Mouse (Mus musculus) liver, postnatal 0 days (tissue): ENCODE measurements around the gene Ano5. TPM values are rescaled to one million over a fixed set of nuclear protein-coding genes. Genes with fewer than 3 reads are reported as not detected.

Source experiments
- ATAC-seq: fragments of 200-750 bp; cut with Nextera tagmentation; 2 replicates; pipeline ENCODE4 v1.8.0; 2017; ENCODE audit warnings: mild to moderate bottlenecking, moderate library complexity
- DNase-seq: peaks from one replicate; pipeline ENCODE4 v3.0.0-alpha.2; 2016
- H3K27ac ChIP-seq: fragments of 300-500 bp; sonication (generic); 2 replicates; pipeline ENCODE4 v1.5.1; 2014; ENCODE audit warnings: antibody characterized with exemption, moderate library complexity, mild to moderate bottlenecking, low read depth
- H3K27me3 ChIP-seq: fragments of 300-500 bp; sonication (generic); 2 replicates; pipeline ENCODE4 v1.6.1; 2014; ENCODE audit warnings: low read length, control low read depth, mixed read lengths; ENCODE audit not compliant: insufficient read depth
- H3K36me3 ChIP-seq: fragments of 300-500 bp; sonication (generic); replicated peaks from 2 replicates; pipeline ENCODE4 v1.6.1; 2014; ENCODE audit warnings: mild to moderate bottlenecking, control low read depth, low read length, moderate library complexity, mixed read lengths; ENCODE audit not compliant: insufficient read depth
- H3K4me1 ChIP-seq: fragments of 300-500 bp; sonication (generic); 2 replicates; pipeline ENCODE4 v1.6.1; 2014; ENCODE audit warnings: antibody characterized with exemption, mild to moderate bottlenecking, control low read depth; ENCODE audit not compliant: insufficient read depth
- H3K4me2 ChIP-seq: fragments of 300-500 bp; sonication (generic); 2 replicates; pipeline ENCODE4 v1.6.1; 2014; ENCODE audit warnings: low read depth, mild to moderate bottlenecking, low read length, moderate library complexity, mixed read lengths
- H3K4me3 ChIP-seq: fragments of 300-500 bp; sonication (generic); 2 replicates; pipeline ENCODE4 v1.5.1; 2014; ENCODE audit warnings: low read depth, low read length
- H3K9ac ChIP-seq: fragments of 300-500 bp; sonication (generic); replicated peaks from 2 replicates; pipeline ENCODE4 v1.6.1; 2014; ENCODE audit warnings: mild to moderate bottlenecking, moderate library complexity
- H3K9me3 ChIP-seq: fragments of 300-500 bp; sonication (generic); 2 replicates; pipeline ENCODE4 v1.6.1; 2016; ENCODE audit warnings: mild to moderate bottlenecking, control low read depth, low read length, mixed read lengths
- CTCF ChIP-seq: sonication (generic); IDR thresholded peaks from 2 replicates; pipeline ENCODE4 v1.5.1; 2016; ENCODE audit warnings: antibody characterized with exemption, low read depth
- EP300 ChIP-seq: IDR thresholded peaks from 2 replicates; pipeline ENCODE4 v1.6.1; 2016; ENCODE audit warnings: antibody characterized with exemption, low read depth, mild to moderate bottlenecking
- WGBS: fragments of 180-500 bp; shearing (Covaris S2); extraction: QIAGEN DNeasy Blood & Tissue Kit; methylation state at CpG from one replicate; pipeline ENCODE4 v1.1.7; 2014; ENCODE audit not compliant: insufficient replicate concordance; 5-methylcytosine and 5-hydroxymethylcytosine counted together
- polyA plus RNA-seq: library from polyadenylated mRNA; unstranded; fragments of >200 nt; fragmentation: Nextera tagmentation; extraction: Ambion mirVana; gene quantifications from 2 replicates; pipeline ENCODE4 v1.2.1, GENCODE M21; 2015

Gene Ano5
- polyA plus RNA-seq, 1 experiment from 2014 or later, result not detected

GRCm38 (mm10) chr7:51633230-51633844 lies 122.5 kb downstream of the Ano5 start:
- no peak overlapping the region for H3K9ac ChIP-seq
- H3K27ac ChIP-seq, result no peak overlapping the region
- DNase-seq (no peak), ATAC-seq (no peak)
- no peaks in the 10 kb centered on the region for H3K36me3 ChIP-seq
- no peaks in the 10 kb centered on the region for H3K4me1 ChIP-seq
- no peaks in the 10 kb centered on the region for H3K9me3 ChIP-seq
- no peak overlapping the region for H3K4me2 ChIP-seq
- TF ChIP-seq EP300 (no peak), CTCF (no peak)
- H3K27me3 ChIP-seq, result no peaks in the 10 kb centered on the region; the same call in 1 of the 2 replicates
- no peak overlapping the region for H3K4me3 ChIP-seq
- 15% methylated on average over 7 of the region's 7 CpGs for WGBS

Other genes starting within 250 kb of the Ano5 start
- gene Slc17a6, start 111.0 kb downstream of the Ano5 start, polyA plus RNA-seq, result not detected in 2 replicates